Mouse (Mus musculus): ENCODE data around the gene 4930442H23Rik. TPM values are rescaled to one million over a fixed set of nuclear protein-coding genes. Genes with fewer than 3 reads are reported as not detected.
"Not testable (repeated sequence)": the region's sequence is repeated elsewhere in the genome, so short reads cannot be mapped to it uniquely, and the experiment has no call there.

4930442H23Rik gene
- total RNA-seq, 2 experiments from 2014 or later, result not detected

DNA sequence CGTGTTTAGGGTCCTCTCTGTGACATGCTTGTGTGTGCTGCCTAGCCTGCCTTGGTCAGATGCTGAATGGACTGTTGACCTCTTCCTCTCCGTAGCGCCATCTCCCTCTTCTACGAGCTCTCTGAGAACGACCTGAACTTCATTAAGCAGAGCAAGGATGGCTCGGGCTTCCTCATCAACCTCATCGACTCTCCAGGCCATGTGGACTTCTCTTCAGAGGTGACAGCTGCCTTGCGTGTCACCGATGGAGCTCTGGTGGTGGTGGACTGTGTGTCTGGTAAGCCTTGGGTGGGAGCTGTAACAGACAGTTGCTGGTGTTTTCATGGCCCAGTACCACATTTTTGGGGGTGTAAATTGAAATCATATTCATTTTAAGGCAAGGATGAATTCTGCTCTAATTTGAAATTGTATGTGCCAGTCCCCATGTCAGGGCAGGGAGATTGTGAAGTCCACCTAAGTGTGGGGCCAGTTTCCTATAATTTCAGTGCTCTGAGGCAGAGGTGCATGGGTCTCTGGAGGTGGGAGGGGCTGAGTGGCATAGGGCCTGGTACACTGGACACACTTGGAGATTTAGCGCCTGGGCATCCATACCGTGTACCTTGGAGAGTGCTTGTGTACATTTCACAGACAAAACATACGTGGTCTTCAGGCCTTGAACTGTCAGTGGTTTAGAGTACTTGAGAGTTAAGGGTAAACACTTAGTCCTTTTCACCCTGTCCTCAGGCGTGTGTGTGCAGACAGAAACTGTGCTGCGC is 5.5 kb downstream of the 4930442H23Rik start:
- peak; percentile 31 to 55 for DNase-seq

DNA sequence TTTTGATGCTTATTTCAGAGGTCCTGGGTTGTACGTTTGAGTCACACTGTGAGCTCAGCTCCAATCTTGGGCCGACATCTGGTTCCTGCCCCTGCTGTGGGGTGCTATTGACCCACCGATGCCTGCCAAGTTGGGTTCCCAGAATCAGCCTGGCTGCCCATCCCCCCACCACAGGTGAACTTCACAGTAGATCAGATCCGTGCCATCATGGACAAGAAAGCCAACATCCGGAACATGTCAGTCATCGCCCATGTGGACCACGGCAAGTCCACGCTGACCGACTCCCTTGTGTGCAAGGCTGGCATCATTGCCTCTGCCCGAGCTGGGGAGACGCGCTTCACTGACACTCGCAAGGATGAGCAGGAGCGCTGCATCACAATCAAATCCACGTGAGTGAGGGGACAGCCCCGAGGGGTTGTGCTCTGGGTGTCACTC is 6.1 kb downstream of the 4930442H23Rik start:
- peak in 1 of 2 experiments; percentile 68 for DNase-seq

DNA sequence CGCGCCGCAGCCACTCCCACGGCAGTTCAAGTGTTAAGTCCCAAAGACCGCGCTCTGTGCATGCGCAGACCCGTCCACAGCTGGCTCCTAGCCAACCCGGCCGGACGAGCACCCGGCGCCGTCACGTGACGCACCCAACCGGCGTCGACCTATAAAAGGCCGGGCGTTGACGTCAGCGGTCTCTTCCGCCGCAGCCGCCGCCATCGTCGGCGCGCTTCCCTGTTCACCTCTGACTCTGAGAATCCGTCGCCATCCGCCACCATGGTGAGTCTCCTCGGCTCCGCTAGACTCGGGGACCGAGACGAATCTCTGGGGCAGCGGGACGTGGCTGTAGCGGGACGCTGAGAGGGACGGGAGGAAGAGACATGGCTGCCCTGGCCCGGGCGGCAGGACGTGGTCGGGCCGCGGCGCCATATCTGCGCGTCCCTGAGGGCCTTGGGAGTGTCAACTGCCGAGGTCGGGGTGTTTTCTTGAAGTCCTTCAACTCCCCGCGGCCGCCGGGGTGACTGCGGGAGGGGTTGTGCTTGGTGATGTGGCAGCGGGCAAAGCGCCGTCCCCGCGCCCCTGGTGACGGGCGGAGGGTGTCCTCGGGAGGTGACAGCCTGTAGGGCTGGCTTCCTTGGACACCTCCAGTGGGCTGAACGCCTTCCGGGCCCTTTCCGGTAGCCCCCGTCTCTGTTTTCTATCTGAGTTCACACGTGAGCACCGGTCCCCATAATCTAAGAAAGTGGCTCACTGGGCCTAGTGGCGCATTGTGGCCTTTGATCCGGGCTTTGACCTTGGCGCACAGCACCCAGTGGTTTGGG is 7.0 kb downstream of the 4930442H23Rik start, which contains the start of gene Eef2:
TSS of gene Eef2 (plus strand) at position 166 of the 806 bp plus-strand sequence.
- DNase-seq, result peak; percentile 98 to 99

DNA sequence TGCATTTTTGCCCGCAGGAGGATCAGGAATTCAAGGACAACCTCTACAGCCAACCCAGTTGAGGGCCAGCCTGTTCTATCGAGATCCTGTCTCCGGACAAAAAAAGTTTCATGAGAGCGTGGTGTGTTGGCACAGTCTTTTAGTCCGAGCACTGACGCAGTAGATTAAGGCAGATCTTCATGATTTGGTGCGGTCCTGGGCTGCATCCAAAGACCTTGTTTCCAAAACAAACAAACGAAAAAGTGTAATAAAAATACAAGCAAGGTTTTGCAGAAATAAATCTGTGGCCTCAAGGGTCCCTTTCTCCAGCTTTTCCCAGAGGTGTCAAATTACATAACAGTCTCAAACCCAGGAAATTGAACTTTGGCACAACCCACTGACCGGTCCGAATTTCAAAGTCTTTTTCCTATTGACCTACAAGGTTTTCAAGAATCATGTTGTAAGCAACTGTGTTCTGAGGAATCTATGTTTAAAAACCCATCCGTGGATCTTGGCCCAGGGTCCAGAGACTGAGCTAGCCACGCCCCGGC is 7.6 kb downstream of the 4930442H23Rik start:
- DNase-seq, result no peak

DNA sequence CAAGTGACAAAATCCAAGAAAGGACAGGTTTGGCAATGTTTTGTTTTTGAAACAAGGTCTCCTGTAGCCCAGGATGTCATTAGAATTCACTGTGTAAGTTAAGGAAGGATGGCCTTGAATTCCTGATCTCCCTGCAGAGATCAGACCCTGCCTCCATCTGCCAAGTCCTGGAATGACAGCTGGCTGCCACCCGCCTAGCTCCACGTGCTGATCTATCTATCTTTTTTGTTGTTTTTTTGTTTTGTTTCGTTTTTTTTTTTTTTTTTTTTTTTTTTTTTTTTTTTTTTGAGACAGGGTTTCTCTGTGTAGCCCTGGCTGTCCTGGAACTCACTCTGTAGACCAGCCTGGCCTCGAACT is 8.3 kb downstream of the 4930442H23Rik start:
- not testable (repeated sequence) for DNase-seq

DNA sequence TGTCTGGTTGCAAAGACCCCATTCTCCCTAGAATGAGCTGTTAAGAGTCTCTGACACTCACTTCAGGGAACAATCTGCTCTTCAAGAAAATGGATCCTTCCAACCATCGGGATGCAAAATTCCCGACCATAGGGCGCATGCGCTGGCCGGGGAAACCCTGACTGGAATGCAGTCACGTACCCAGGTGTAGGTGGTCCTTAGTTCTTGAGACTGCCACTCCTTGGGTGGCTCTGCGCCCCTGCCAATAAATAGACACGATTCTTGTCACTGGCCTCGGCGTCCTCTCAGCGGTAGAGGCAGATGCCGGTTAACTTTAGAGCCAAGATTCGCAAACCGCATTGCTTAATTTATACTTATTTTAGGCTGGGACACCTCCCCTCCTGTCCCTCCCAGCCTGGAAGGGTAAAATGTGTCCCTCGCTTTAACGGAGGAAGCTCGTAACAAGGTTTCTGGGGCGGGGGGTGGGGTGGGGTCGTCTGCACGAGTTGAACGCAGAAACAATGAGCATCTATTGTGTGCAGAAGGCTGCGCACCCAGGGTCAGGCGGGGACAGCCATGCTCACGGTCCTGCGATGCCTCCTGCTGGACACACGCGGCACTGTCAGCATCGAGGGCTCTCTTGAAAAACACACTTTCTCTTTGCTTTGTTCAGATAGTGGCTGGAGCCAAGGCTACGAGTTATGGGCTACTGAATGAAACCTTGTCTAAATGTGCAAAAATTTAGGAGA is 8.9 kb downstream of the 4930442H23Rik start:
- peak; percentile 88 to 94 for DNase-seq

DNA sequence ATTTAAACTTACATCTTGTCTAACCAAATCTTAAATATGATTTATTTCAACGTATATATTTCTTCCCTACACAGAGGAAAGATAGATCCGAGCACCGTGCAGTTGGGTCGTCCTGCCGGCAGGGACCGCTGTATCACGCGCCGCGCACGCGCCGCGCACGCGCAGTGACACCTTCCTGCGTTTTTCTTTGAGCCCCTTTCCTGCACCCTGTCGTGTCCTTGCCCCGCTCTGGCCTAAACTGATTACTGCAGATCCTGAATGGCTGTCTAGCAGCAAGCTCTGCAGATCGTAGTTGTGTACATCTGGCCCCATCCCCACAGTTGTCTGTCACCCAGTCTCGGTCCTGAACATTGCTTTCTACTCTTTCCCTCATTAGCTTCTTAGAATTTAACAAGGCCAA is 10.5 kb downstream of the 4930442H23Rik start:
- peak; percentile 82 to 90 for DNase-seq

DNA sequence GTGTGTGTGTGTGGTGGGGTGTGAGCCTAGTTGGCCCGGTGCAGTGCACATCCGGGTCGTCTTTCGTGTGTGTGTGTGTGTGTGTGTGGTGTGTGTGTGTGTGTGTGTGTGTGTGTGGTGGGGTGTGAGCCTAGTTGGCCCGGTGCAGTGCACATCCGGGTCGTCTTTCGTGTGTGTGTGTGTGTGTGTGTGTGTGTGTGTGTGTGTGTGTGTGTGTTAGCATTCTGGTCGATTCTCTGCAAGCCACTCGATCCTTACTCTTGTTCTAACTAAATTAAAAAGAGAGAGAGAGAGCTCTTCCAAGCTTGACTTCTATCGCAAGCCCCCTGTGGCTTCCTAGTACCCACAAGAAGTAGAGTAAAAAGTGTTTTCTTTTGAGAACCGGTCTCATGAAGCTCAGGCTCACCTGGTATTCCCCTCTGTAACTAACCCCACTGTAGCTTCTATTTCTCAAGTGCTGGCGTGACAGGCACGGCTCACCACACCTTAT is 14.2 kb downstream of the 4930442H23Rik start:
- peak in 1 of 2 experiments; percentile 38 for DNase-seq

DNA sequence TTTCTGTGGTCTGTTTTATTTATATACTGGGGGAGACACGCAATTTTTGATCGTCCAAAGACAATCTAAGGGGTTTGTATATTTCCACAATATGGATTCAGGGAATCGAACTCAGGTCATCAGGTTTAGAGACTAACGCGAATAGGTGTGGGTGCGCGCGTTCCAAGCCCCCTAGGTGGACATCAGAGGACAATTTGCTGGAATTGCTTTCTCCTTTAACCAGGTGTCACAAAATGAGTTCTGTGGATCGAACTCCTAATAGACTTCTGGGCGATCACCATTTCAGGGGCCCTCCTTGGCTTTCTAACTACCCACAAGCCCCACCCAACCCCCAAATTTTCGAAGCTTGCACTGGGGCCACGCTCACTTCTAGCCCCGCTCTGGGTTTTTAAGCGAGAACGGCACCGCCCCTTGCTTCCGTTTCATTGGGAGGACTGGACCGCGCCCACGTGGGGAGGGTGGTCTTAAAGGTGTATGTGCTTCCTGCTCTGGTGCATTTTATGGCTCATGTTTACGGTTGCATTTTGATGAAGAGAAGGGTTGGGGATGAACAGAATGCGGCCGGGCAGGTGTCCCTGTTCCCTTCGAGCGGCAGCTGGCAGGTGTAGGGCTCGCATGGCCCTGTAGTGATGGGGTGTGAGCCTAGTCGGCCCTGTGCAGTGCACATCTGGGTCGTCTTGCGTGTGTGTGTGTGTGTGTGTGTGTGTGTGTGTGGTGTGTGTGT is 15.0 kb downstream of the 4930442H23Rik start:
- peak; percentile 93 to 95 for DNase-seq

DNA sequence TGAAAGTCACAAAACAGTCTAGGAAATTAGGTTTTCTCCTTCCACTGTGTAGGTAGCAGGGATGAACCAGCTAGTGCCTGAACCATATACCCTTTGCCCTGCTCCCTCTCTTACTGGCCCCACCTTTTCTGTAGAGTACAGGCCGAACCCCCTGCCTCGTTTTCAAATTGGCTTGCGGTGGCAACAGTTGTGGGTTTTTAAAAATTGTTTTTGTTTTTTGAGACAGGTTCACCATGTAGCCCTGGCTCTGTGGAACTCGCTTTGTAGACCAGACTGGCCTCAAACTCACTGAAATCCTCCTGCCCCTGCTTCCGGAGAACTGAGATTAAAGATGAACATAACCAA is 15.6 kb downstream of the 4930442H23Rik start:
- no peak for DNase-seq

DNA sequence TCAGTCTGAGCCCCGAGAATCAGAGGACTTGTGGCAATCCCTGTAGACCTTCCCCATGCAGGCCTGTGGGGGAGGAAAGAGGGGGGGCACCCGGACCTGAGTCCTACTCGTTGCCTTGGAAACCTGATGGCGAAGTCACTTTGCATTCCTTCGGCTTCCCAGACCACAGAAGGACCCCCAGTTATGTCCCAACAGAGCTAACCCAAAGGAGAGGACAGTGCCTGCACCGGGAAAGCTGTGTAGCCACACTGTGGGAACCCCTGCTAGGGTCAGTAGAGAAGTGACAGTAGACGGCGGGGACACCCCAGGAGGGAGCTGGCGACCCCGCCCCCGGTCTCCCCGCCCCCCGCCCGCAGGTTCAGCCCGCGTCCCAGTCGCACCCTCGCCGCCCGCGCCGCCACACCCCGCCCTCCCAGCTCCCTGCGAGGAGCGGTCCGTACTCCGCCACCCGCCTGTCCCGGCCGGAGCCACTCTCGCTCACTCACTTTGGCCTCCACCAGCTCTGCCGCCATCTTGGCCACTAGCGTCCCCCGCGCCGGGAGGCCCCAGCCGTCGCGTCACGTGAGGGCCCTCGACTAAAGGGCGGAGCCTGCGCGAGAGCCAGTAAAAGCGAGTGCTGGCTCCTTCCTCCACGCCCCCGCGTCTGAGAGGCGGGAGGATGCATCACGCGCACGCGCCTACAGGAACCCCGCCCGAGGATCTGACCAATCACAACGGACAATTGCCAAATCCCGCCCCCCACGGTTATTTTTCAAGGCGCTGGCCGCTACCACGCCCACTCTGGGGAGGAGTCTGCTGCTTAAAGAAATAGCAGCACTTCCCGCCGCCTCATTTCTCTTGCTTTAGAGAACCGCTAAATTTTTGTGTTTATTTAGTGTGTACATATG is 16.2 kb downstream of the 4930442H23Rik start, which contains the start of gene Pias4:
TSS of gene Pias4 (minus strand) at position 724 of the 887 bp plus-strand sequence.
- peak; percentile 100 for DNase-seq

DNA sequence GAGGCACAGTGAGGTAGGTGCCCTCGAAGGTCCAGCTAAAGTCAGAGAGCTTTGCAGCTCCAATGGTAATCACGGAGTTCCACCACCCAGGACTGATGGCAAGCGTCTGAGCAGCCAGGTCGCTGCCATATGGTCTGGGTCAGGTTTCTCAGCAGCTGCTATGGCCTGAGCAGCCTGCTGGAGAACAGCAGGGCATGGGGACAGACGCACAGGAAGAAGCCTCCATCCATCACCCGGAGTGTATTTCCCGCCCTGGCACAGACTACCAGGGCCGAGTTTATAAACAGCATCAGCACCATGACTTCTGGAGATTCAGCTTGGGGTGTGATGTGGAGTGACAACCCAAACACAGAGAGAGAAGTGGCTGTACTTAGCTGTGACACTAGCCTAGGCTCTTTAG is 18.5 kb downstream of the 4930442H23Rik start:
- DNase-seq, result no peak

DNA sequence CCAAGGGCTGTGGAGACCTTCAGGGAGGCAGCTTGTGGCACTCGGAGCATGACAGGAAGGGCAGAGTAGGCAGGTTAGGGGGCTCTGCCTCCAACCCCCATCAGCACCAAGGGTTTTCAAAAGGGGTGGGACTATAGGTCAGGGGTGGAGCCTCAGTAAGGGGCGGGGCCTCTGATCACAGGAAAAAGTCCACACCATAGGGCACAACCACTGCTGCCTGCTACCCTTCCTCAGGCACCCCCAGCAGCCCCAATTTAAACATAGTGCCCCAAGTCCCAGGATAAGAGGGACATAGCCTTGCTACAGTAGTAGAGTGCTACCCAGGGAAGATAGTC is 21.4 kb downstream of the 4930442H23Rik start:
- DNase-seq, result no peak

DNA sequence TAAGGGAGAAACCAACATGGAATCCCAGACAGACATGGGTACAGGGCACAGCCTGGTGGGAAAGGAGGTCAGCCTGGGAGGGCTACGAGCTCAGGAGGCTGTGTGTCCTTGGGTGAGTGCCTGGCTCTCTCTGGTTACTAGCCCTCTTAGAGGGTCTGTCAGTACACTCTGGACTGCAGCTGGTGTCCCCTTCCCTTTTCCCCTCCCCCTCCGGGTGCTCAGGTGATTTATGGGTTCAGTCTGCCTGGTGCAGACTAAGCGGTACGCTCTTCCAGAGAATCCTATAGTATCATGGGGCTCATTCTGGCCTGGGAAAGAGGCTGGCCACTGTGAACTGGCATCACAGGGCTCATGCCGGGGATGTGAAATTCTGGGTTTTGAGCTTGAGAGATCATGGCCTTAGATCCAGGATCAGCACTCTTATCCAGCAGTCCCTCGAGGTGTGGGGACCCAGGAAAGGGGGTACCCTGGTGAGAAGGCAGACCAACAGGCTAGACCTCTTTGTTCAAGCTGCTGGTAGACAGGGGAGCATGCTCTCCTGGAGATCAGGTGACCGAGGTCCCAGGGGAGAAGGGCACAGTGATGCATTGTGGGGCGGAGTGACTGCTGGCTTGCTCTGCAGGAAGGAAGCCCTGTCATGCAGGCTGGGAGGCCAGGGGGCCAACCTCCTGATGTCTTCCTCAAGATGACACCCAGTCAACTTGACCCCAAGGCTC is 21.9 kb downstream of the 4930442H23Rik start:
- DNase-seq, result no peak

DNA sequence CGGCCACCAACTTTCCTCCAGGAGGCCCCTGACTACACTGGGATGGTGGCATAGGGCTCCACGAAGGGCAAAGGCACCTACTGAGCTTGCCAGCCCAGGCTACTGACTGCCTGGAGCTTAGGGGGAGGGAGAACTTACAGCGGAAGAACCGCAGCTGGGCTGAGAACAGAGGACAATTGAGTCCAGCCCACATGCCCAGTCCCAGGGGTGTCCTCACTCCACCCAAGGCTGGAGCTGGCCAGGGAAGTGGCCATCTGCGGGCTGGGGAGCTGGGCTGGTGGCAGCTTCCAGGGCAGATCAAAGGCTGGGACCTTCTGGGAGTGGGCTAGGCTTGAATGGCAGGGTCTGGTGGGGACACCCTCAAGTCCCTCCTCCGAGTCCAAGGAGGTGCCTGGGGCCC is 28.9 kb downstream of the 4930442H23Rik start:
- no peak for DNase-seq

DNA sequence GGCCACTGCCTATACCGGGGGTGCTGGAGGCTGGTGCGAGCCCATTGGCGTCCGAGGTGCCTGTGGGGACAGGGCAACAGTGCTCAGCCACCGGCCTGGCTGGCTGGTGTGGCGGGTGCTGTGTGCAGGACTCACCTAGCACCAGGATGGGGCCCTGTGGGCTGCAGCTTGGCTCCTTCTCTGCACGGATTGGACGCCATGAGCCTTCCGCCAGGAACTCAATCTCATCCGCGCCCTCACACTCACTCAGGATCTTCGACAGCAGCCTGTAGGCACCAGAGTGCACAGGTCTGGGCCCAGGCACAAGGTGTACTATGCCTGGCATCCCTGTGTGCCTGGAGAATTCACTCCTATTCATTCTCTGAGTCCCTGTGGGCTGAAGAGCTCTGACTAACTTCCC is 29.3 kb downstream of the 4930442H23Rik start:
- no peak for DNase-seq

DNA sequence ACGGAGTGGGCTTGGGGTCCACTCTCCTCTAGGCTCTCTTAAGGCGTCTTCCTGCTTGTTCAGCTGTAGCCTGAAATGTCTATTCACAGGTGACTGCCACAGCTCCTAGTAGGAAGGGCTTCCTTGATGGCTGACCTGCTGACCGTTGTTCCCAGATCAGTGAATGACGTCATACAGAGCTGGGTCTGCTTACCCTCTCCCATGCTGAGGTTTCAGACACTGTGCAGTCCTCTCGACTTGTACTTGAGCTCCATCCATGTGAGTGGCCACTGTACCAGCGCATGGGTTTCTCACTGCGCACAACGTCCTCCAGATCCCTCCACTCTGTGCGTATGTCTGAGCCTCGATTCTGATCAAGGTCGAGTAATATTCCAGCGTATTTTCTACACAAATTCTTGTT is 31.0 kb downstream of the 4930442H23Rik start:
- no peak for DNase-seq

DNA sequence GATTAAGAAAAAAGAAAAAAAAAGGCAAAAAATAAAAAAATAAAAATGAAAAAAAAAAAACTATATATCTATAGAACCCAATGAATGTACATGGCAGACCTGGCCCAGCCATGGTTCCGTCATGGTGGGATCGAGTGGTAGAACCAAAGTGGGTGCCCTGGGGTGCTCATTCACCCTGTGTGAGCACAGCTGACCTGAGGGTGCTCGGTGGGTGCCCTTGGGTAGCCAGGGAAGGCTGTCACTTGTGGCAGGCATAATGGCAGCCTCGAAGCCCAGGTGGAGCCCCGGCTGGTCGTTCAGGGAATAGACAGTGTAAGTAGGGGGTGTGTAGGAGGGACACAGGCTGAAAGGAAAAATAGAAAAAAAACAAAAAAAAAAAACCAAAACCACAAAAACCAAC is 32.4 kb downstream of the 4930442H23Rik start:
- no peak for DNase-seq

DNA sequence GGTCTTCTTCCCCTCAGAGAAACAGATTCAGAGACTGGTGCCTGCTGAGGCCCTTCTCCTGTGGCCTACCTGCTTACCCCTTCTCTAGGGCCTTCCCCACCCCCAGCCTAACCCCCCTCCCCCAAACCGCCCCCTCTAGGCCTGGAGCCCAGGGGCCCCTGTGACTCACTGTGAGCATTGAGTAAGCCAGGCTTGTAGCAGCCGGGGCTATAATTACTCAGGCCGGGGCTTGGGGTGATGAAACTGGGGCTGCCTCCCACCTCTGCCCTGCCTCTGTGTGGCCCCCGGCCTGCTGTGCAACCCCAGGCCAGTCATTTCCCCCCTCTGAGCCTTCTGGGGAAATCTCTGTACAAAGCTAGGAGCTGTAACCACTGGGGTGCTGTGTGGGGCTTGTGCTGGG is 37.4 kb downstream of the 4930442H23Rik start:
- no peak for DNase-seq

DNA sequence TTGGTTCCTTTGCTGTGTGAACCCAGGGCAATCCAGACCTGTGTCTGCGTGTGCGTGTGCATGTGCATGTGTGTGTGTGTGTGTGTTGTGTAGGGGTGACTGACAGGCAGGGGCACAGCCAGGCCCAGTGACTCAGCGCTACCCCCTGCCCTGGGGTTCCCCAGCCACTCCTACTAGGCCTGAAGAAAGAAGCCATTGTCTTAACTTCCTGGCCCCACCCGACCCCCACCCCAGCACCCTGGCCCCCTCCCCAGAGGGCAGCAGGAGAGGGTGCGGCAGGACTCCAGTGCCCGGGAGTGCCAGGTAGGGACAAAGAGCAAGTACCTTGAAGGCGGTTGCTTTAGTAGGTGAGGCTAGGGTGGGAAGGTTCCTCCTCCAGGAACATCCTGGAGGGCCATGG is 37.9 kb downstream of the 4930442H23Rik start:
- DNase-seq, result no peak

All from heart, adult 18-20 months (tissue).